In genomic region chr8:26848955-26849684, GRCm38 (mm10) we compare ENCODE assay signal across 8 mouse cellular contexts.
DNase-seq lines count a peak whose midpoint lies in the region; ATAC-seq and TF ChIP-seq lines count a peak whose summit lies in the region.

No protein-coding gene starts in this region.

- peak overlapping the region; percentile 4; the same call in 1 of the 2 replicates for H3K4me2 ChIP-seq in kidney, embryonic 16.5 days (replicated peaks; ENCODE audit: low read depth, low read length)
- H3K4me2 ChIP-seq in heart, postnatal 0 days (ENCODE audit: low read depth, low read length) = peak overlapping the region; percentile 29
- peak overlapping the region; percentile 19; the same call in 1 of the 2 replicates for H3K4me2 ChIP-seq in limb, embryonic 14.5 days (replicated peaks; ENCODE audit: low read depth, low read length, severe bottlenecking)
- H3K4me2 ChIP-seq in forebrain, embryonic 15.5 days (replicated peaks) = no peak overlapping the region

- TF ChIP-seq EP300 in heart, postnatal 0 days (IDR thresholded peaks at IDR 0.05; ENCODE audit: low read depth) = no peak

- no peak for DNase-seq in kidney, adult 9 months
- peak; percentile 54 for DNase-seq in brain, adult 2 months (ENCODE audit: low read depth, low spot score)
- no peak for DNase-seq in heart, postnatal 0 days (ENCODE audit: low spot score)
- no peak for DNase-seq in limb, embryonic 14.5 days (ENCODE audit: low spot score)
- no peak for DNase-seq in retina, embryonic 14.5 days (ENCODE audit: low spot score)
- DNase-seq in right cerebral cortex, postnatal 25 days = no peak

- no peak for ATAC-seq in kidney, embryonic 16.5 days (ENCODE audit: low FRiP score, low TSS enrichment)
- no peak for ATAC-seq in heart, postnatal 0 days (ENCODE audit: insufficient read depth, low read depth)
- ATAC-seq in limb, embryonic 14.5 days (ENCODE audit: low FRiP score, low read depth) = no peak
- no peak for ATAC-seq in forebrain, embryonic 15.5 days (replicated peaks)

- H3K4me1 ChIP-seq in kidney, embryonic 16.5 days (ENCODE audit: insufficient read depth, low read length) = peaks cover 65% of the 10 kb centered on the region
- no peaks in the 10 kb centered on the region for H3K4me1 ChIP-seq in heart, postnatal 0 days (ENCODE audit: control insufficient read depth, insufficient read depth)
- H3K4me1 ChIP-seq in limb, embryonic 14.5 days (ENCODE audit: control insufficient read depth, insufficient read depth, low read length) = peaks cover 62% of the 10 kb centered on the region
- no peaks in the 10 kb centered on the region for H3K4me1 ChIP-seq in forebrain, embryonic 15.5 days

- no peak for TF ChIP-seq CTCF in heart, postnatal 0 days (IDR thresholded peaks at IDR 0.05; ENCODE audit: low read depth)

- H3K27me3 ChIP-seq in kidney, embryonic 16.5 days (ENCODE audit: insufficient read depth, low read length) = no peaks in the 10 kb centered on the region
- no peaks in the 10 kb centered on the region for H3K27me3 ChIP-seq in heart, postnatal 0 days (ENCODE audit: control insufficient read depth, insufficient read depth, low read length)
- H3K27me3 ChIP-seq in limb, embryonic 14.5 days (ENCODE audit: control insufficient read depth, insufficient read depth, low read length) = 0 out of 2 replicates have a peak, but pooled peaks cover 14% of the 10 kb centered on the region
- no peaks in the 10 kb centered on the region for H3K27me3 ChIP-seq in forebrain, embryonic 15.5 days

- TF ChIP-seq POLR2A in limb, embryonic 14.5 days (IDR thresholded peaks at IDR 0.05; ENCODE audit: borderline replicate concordance, extremely low read depth, insufficient read depth, insufficient read length) = no peak

- 0 out of 2 replicates have a peak overlapping the region, but pooled peaks have one; percentile 21 for H3K27ac ChIP-seq in kidney, embryonic 16.5 days (ENCODE audit: low read length)
- peak overlapping the region; percentile 4; the same call in 1 of the 2 replicates for H3K27ac ChIP-seq in heart, postnatal 0 days (ENCODE audit: low read depth)
- peak overlapping the region; percentile 73 for H3K27ac ChIP-seq in limb, embryonic 14.5 days (replicated peaks; ENCODE audit: low read depth, low read length)
- no peak overlapping the region for H3K27ac ChIP-seq in forebrain, embryonic 15.5 days (replicated peaks)

- H3K4me3 ChIP-seq in kidney, embryonic 16.5 days (ENCODE audit: low read length) = no peak overlapping the region
- H3K4me3 ChIP-seq in heart, postnatal 0 days (ENCODE audit: low read depth, low read length) = no peak overlapping the region
- no peak overlapping the region for H3K4me3 ChIP-seq in limb, embryonic 14.5 days (replicated peaks; ENCODE audit: low read length)
- no peak overlapping the region for H3K4me3 ChIP-seq in forebrain, embryonic 15.5 days

- H3K36me3 ChIP-seq in kidney, embryonic 16.5 days (ENCODE audit: insufficient read depth, low read length) = no peaks in the 10 kb centered on the region
- H3K36me3 ChIP-seq in heart, postnatal 0 days (replicated peaks; ENCODE audit: control insufficient read depth, insufficient read depth, low read length) = no peaks in the 10 kb centered on the region
- H3K36me3 ChIP-seq in limb, embryonic 14.5 days (ENCODE audit: control insufficient read depth, insufficient read depth, low read length) = no peaks in the 10 kb centered on the region
- H3K36me3 ChIP-seq in forebrain, embryonic 15.5 days = no peaks in the 10 kb centered on the region

- peak overlapping the region; percentile 5; the same call in 1 of the 2 replicates for H3K9ac ChIP-seq in kidney, embryonic 16.5 days (replicated peaks; ENCODE audit: low read length)
- H3K9ac ChIP-seq in heart, postnatal 0 days (replicated peaks; ENCODE audit: low read depth, low read length) = no peak overlapping the region
- no peak overlapping the region for H3K9ac ChIP-seq in limb, embryonic 14.5 days (ENCODE audit: low read depth, low read length, severe bottlenecking)
- no peak overlapping the region for H3K9ac ChIP-seq in forebrain, embryonic 15.5 days (replicated peaks)

- 54% methylated on average over 19 of the region's 19 CpGs for whole genome bisulfite sequencing in kidney, embryonic 16.5 days
- 71% methylated on average over 19 of the region's 19 CpGs for WGBS in heart, postnatal 0 days
- WGBS in limb, embryonic 14.5 days = 65% methylated on average over 19 of the region's 19 CpGs
- WGBS in forebrain, embryonic 15.5 days = 75% methylated on average over 19 of the region's 19 CpGs

- no peaks in the 10 kb centered on the region for H3K9me3 ChIP-seq in kidney, embryonic 16.5 days (ENCODE audit: low read length)
- no peaks in the 10 kb centered on the region for H3K9me3 ChIP-seq in heart, postnatal 0 days (replicated peaks; ENCODE audit: control insufficient read depth, low read length)
- H3K9me3 ChIP-seq in limb, embryonic 14.5 days (ENCODE audit: control insufficient read depth, low read length) = no peaks in the 10 kb centered on the region
- no peaks in the 10 kb centered on the region for H3K9me3 ChIP-seq in forebrain, embryonic 15.5 days
